Comparison of ENCODE assay signal across 9 mouse cellular contexts in the genomic region with DNA sequence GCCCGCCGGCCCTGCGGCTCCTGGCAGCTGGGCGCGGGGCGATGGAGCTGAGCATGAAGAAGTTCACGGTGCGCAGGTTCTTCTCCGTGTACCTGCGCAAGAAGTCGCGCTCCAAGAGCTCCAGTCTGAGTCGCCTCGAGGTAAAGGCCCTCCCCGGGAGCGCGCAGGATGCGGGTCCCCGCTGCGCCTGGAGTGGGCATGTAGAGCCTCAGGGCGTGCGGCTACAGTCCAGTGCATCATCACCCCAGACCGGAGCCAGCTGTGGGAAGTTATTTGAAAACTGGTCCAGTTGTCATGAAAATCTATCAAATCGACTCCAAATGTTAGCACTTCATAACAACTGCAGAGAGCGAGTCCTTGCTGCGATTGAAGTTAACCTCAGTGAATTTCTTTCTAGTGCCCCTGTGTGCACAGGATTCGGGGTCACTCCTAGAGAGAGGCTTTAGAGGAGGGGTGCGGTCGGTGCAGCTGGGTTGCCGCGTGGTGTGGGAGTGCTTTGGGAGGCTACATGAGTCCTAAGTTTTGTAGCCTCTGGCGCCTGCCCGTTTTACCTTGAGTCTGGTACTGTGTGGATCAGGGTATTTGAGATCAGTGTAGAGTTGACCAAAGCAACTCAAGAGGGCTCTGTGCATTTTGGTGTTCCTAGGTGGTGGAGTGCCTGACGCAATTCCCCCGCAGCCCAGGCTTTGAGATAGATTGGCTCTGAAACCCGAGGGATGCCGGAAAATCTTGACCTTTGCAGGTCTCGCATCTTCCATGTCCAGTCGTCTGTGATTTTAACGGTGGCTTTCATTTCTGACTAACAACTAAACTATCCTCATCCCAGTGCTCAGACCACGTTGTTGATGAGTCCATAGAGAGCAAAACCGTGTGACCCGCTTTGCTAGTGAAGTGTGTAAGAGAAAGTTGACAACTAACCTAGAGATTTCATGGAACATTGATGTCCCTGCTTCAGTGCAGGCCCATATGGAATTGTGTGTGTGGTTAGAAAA. TPM values are rescaled to one million over a fixed set of nuclear protein-coding genes. Genes with fewer than 3 reads are reported as not detected.
DNase-seq lines count a peak whose midpoint lies in the region; ATAC-seq lines count a peak whose summit lies in the region.
"Had no signal": no experiment of that assay in that cellular context is flagged by ENCODE, and none has a peak within 500 bp of the region (broad histone marks: within the 10 kb centered on the region; RNA-seq: fewer than 3 reads in every experiment).

No protein-coding gene starts in this region.

- ATAC-seq in hindbrain, embryonic 15.5 days (ENCODE audit: low FRiP score, low read depth): no peak
- peak; percentile 6; the same call in 1 of the 2 replicates for ATAC-seq in lung, embryonic 15.5 days (ENCODE audit: borderline replicate concordance, extremely low read depth, low FRiP score, low TSS enrichment)

- peak; percentile 20 for DNase-seq in cerebellum, adult 8-10 months
- no peak for DNase-seq in cerebellum, postnatal 4 days (ENCODE audit: low spot score in 2 of 2)
- peak; percentile 25 for DNase-seq in thymus, postnatal 14 days
- DNase-seq in thymus, postnatal 25 days: no peak
- no peak for DNase-seq in adipocyte (ENCODE audit: low spot score)
- no peak for DNase-seq in left cerebral cortex, postnatal 36 days (ENCODE audit: low spot score in 2 of 2)

- intact Hi-C loops in left cerebral cortex, postnatal 36 days (cut with DNase I): loop anchor here (5.0 kb wide), 1 partner anchor 42 kb away; no protein-coding TSS in a partner anchor

- H3K27me3 ChIP-seq in hindbrain, embryonic 15.5 days: no peaks in the 10 kb centered on the region
- no peaks in the 10 kb centered on the region for H3K27me3 ChIP-seq in lung, embryonic 15.5 days

- peak overlapping the region; percentile 71 for H3K4me3 ChIP-seq in hindbrain, embryonic 15.5 days
- peak overlapping the region; percentile 81 for H3K4me3 ChIP-seq in lung, embryonic 15.5 days

- H3K4me2 ChIP-seq in hindbrain, embryonic 15.5 days: peak overlapping the region; percentile 74
- H3K4me2 ChIP-seq in lung, embryonic 15.5 days: peak overlapping the region; percentile 91

- peaks cover 25% of the 10 kb centered on the region for H3K4me1 ChIP-seq in hindbrain, embryonic 15.5 days (replicated peaks)
- H3K4me1 ChIP-seq in lung, embryonic 15.5 days: peaks cover 22% of the 10 kb centered on the region

- peak overlapping the region; percentile 81 for H3K27ac ChIP-seq in hindbrain, embryonic 15.5 days (replicated peaks)
- peak overlapping the region; percentile 47 for H3K27ac ChIP-seq in lung, embryonic 15.5 days

- 1% methylated on average over 43 of the region's 43 CpGs for WGBS in hindbrain, embryonic 15.5 days
- 2% methylated on average over 43 of the region's 43 CpGs for WGBS in lung, embryonic 15.5 days

- H3K36me3 ChIP-seq in hindbrain, embryonic 15.5 days: no peaks in the 10 kb centered on the region
- H3K36me3 ChIP-seq in lung, embryonic 15.5 days: no peaks in the 10 kb centered on the region
- H3K36me3 ChIP-seq: G1E had no signal

- H3K9ac ChIP-seq in hindbrain, embryonic 15.5 days: peak overlapping the region; percentile 67
- peak overlapping the region; percentile 69 for H3K9ac ChIP-seq in lung, embryonic 15.5 days

- H3K9me3 ChIP-seq in hindbrain, embryonic 15.5 days: no peaks in the 10 kb centered on the region
- H3K9me3 ChIP-seq in lung, embryonic 15.5 days: no peaks in the 10 kb centered on the region

RNA-seq across cellular contexts. Expression of gene Rps6ka2, which starts 0.7 kb away (rescaled TPM):
- 21.9 and 22.5 TPM in 2 replicates for polyA plus RNA-seq in hindbrain, embryonic 15.5 days (2015; fragmentation: Nextera tagmentation; extraction: Ambion mirVana)
- polyA plus RNA-seq in lung, embryonic 15.5 days (2015; fragmentation: Nextera tagmentation; extraction: Ambion mirVana): 11.3 and 12.9 TPM in 2 replicates
- 10 to 100 TPM; 41.9 to 67.1 TPM for total RNA-seq in left cerebral cortex, postnatal 36 days (2021)
- polyA plus RNA-seq: G1E had no signal

Comparison
In these comparisons a context has a peak if more than half of its experiments do, and no peak if none do; other contexts are left out.
1. DNase-seq: peak in cerebellum, adult 8-10 months (single experiment) and thymus, postnatal 14 days (single experiment); none in cerebellum, postnatal 4 days (0 of 2), thymus, postnatal 25 days (single experiment), adipocyte (single experiment) and left cerebral cortex, postnatal 36 days (0 of 2).